Mouse (Mus musculus): ENCODE measurements around the gene Rfxank. TPM values are rescaled to one million over a fixed set of nuclear protein-coding genes. Genes with fewer than 3 reads are reported as not detected.

Rfxank gene
- polyA plus RNA-seq, 1 experiment from 2014 or later, result 13.6 TPM

GRCm38 (mm10) chr8:70092786-70093185, 46.2 kb downstream of the Rfxank start:
- peaks cover 40% of the 10 kb centered on the region for H3K36me3 ChIP-seq
- no peak overlapping the region for H3K27ac ChIP-seq (replicated peaks)
- no peak for ATAC-seq (ENCODE audit: low FRiP score, low read depth)
- WGBS, result 66% methylated on average over 8 of the region's 8 CpGs
- no peak overlapping the region for H3K9ac ChIP-seq
- H3K27me3 ChIP-seq, result peaks cover 13% of the 10 kb centered on the region; the same call in 1 of the 2 replicates
- no peak overlapping the region for H3K4me2 ChIP-seq
- H3K4me1 ChIP-seq (replicated peaks), result peaks cover 25% of the 10 kb centered on the region
- no peaks in the 10 kb centered on the region for H3K9me3 ChIP-seq
- no peak overlapping the region for H3K4me3 ChIP-seq

- WGBS, result 29% methylated on average over 9 of the region's 9 CpGs
- ATAC-seq (ENCODE audit: low FRiP score, low read depth), result peak; percentile 21; the same call in 1 of the 2 replicates
- Histone ChIP-seq H3K4me3 (no peak overlapping the region), H3K9me3 (no peaks in the 10 kb centered on the region), H3K27me3 (peaks cover 45% of the 10 kb centered on the region), H3K36me3 (peaks cover 9% of the 10 kb centered on the region), H3K4me2 (no peak overlapping the region), H3K27ac (replicated peaks) (0 out of 2 replicates have a peak overlapping the region, but pooled peaks have one; percentile 12), H3K4me1 (replicated peaks) (peaks cover 36% of the 10 kb centered on the region), H3K9ac (no peak overlapping the region)
Observed at GRCm38 (mm10) chr8:70089296-70089960, 49.5 kb downstream of the Rfxank start.

- Histone ChIP-seq H3K9ac (peak overlapping the region; percentile 50), H3K27ac (replicated peaks) (no peak overlapping the region), H3K4me1 (replicated peaks) (peaks cover 50% of the 10 kb centered on the region), H3K36me3 (no peaks in the 10 kb centered on the region), H3K9me3 (no peaks in the 10 kb centered on the region), H3K4me2 (peak overlapping the region; percentile 89), H3K4me3 (peak overlapping the region; percentile 38), H3K27me3 (peaks cover 59% of the 10 kb centered on the region)
- ATAC-seq (ENCODE audit: low FRiP score, low read depth), result peak; percentile 86
- WGBS, result 4% methylated on average over 56 of the region's 56 CpGs
Observed at GRCm38 (mm10) chr8:70087836-70088650, 50.9 kb downstream of the Rfxank start.

GRCm38 (mm10) chr8:70087237-70087636, 51.7 kb downstream of the Rfxank start:
- Histone ChIP-seq H3K36me3 (no peaks in the 10 kb centered on the region), H3K27me3 (peaks cover 67% of the 10 kb centered on the region), H3K9me3 (no peaks in the 10 kb centered on the region), H3K27ac (replicated peaks) (no peak overlapping the region), H3K4me2 (no peak overlapping the region), H3K4me1 (replicated peaks) (peaks cover 51% of the 10 kb centered on the region), H3K4me3 (no peak overlapping the region), H3K9ac (no peak overlapping the region)
- ATAC-seq (ENCODE audit: low FRiP score, low read depth), result no peak
- 6% methylated on average over 7 of the region's 7 CpGs for whole genome bisulfite sequencing

GRCm38 (mm10) chr8:70086151-70086550, 52.8 kb downstream of the Rfxank start:
- 54% methylated on average over 1 of the region's 1 CpGs for WGBS
- H3K9ac ChIP-seq, result no peak overlapping the region
- H3K4me1 ChIP-seq (replicated peaks), result peaks cover 51% of the 10 kb centered on the region
- H3K27ac ChIP-seq (replicated peaks), result no peak overlapping the region
- H3K9me3 ChIP-seq, result no peaks in the 10 kb centered on the region
- H3K27me3 ChIP-seq, result peaks cover 75% of the 10 kb centered on the region
- H3K4me3 ChIP-seq, result no peak overlapping the region
- no peak for ATAC-seq (ENCODE audit: low FRiP score, low read depth)
- H3K36me3 ChIP-seq, result no peaks in the 10 kb centered on the region
- no peak overlapping the region for H3K4me2 ChIP-seq

- H3K27me3 ChIP-seq, result peaks cover 75% of the 10 kb centered on the region
- peak overlapping the region; percentile 44 for H3K9ac ChIP-seq
- peak; percentile 17; the same call in 1 of the 2 replicates for ATAC-seq (ENCODE audit: low FRiP score, low read depth)
- no peak overlapping the region for H3K27ac ChIP-seq (replicated peaks)
- peaks cover 43% of the 10 kb centered on the region for H3K4me1 ChIP-seq (replicated peaks)
- no peaks in the 10 kb centered on the region for H3K36me3 ChIP-seq
- H3K4me2 ChIP-seq, result peak overlapping the region; percentile 79
- no peaks in the 10 kb centered on the region for H3K9me3 ChIP-seq
- peak overlapping the region; percentile 39 for H3K4me3 ChIP-seq
- WGBS, result 1% methylated on average over 71 of the region's 71 CpGs
Observed at GRCm38 (mm10) chr8:70084191-70085065, 54.5 kb downstream of the Rfxank start.

GRCm38 (mm10) chr8:70083285-70083684, 55.7 kb downstream of the Rfxank start, which contains the start of gene Hapln4:
Hapln4 (plus strand) TSS chr8:70083457.
- ATAC-seq (ENCODE audit: low FRiP score, low read depth), result no peak
- under 1% methylated on average over 26 of the region's 26 CpGs for WGBS
- H3K27me3 ChIP-seq, result peaks cover 65% of the 10 kb centered on the region
- peak within 1 kb of the TSS; percentile 39 for H3K4me3 ChIP-seq
- H3K9ac ChIP-seq, result peak within 1 kb of the TSS; percentile 44
- H3K4me1 ChIP-seq (replicated peaks), result peaks cover 31% of the 10 kb centered on the region
- no peak within 1 kb of the TSS for H3K27ac ChIP-seq (replicated peaks)
- H3K4me2 ChIP-seq, result peak within 1 kb of the TSS; percentile 79
- no peaks in the 10 kb centered on the region for H3K9me3 ChIP-seq
- no peaks in the 10 kb centered on the region for H3K36me3 ChIP-seq

- Histone ChIP-seq H3K4me1 (replicated peaks) (peaks cover 22% of the 10 kb centered on the region), H3K9ac (no peak overlapping the region), H3K27me3 (peaks cover 53% of the 10 kb centered on the region), H3K4me2 (no peak overlapping the region), H3K27ac (replicated peaks) (no peak overlapping the region), H3K4me3 (no peak overlapping the region), H3K36me3 (no peaks in the 10 kb centered on the region), H3K9me3 (no peaks in the 10 kb centered on the region)
- ATAC-seq (ENCODE audit: low FRiP score, low read depth), result no peak
- WGBS, result 85% methylated on average over 2 of the region's 2 CpGs
Observed at GRCm38 (mm10) chr8:70081976-70082375, 57.0 kb downstream of the Rfxank start.

Small RNA genes within 50 kb of the gene (microRNA-seq; reads per million reads assigned to microRNA genes)
- 2.0 reads per million for gene Mir7066

Other genes with a start within 250 kb of the Rfxank start
- 3.5 and 4.3 TPM in 2 replicates for gene Tssk6, start 237.0 kb downstream of the Rfxank start, polyA plus RNA-seq (2015; fragmentation: Nextera tagmentation; extraction: Ambion mirVana)
- gene Ndufa13, start 236.6 kb downstream of the Rfxank start, polyA plus RNA-seq (2015; fragmentation: Nextera tagmentation; extraction: Ambion mirVana), result 196 and 197 TPM in 2 replicates
- 10.1 and 13.8 TPM in 2 replicates for gene Yjefn3, start 236.4 kb downstream of the Rfxank start, polyA plus RNA-seq (2015; fragmentation: Nextera tagmentation; extraction: Ambion mirVana)
- 31.7 and 33.1 TPM in 2 replicates for gene Gatad2a, start 142.8 kb downstream of the Rfxank start, polyA plus RNA-seq (2015; fragmentation: Nextera tagmentation; extraction: Ambion mirVana)
- gene Mau2, start 96.4 kb downstream of the Rfxank start, polyA plus RNA-seq (2015; fragmentation: Nextera tagmentation; extraction: Ambion mirVana), result 71.7 and 72.2 TPM in 2 replicates
- 55.5 and 57.6 TPM in 2 replicates for gene Sugp1, start 96.3 kb downstream of the Rfxank start, polyA plus RNA-seq (2015; fragmentation: Nextera tagmentation; extraction: Ambion mirVana)
- 0.97 and 2.8 TPM in 2 replicates for gene Tm6sf2, start 66.2 kb downstream of the Rfxank start, polyA plus RNA-seq (2015; fragmentation: Nextera tagmentation; extraction: Ambion mirVana)
- 0.87 and 1.3 TPM in 2 replicates for gene Hapln4, start 55.7 kb downstream of the Rfxank start, polyA plus RNA-seq (2015; fragmentation: Nextera tagmentation; extraction: Ambion mirVana)
- 165 and 193 TPM in 2 replicates for gene Ncan, start 18.3 kb downstream of the Rfxank start, polyA plus RNA-seq (2015; fragmentation: Nextera tagmentation; extraction: Ambion mirVana)
- 38.3 and 42.8 TPM in 2 replicates for gene Nr2c2ap, start 7.8 kb downstream of the Rfxank start, polyA plus RNA-seq (2015; fragmentation: Nextera tagmentation; extraction: Ambion mirVana)
- gene Borcs8, start 345 bp upstream of the Rfxank start, polyA plus RNA-seq (2015; fragmentation: Nextera tagmentation; extraction: Ambion mirVana), result 54.6 and 55.1 TPM in 2 replicates
- 0.48 and 0.80 TPM in 2 replicates for gene Mef2b, start 557 bp upstream of the Rfxank start, polyA plus RNA-seq (2015; fragmentation: Nextera tagmentation; extraction: Ambion mirVana)
- 47.3 and 53.1 TPM in 2 replicates for gene Tmem161a, start 33.2 kb upstream of the Rfxank start, polyA plus RNA-seq (2015; fragmentation: Nextera tagmentation; extraction: Ambion mirVana)
- gene Slc25a42, start 73.2 kb upstream of the Rfxank start, polyA plus RNA-seq (2015; fragmentation: Nextera tagmentation; extraction: Ambion mirVana), result 8.2 and 10.2 TPM in 2 replicates
- 89.2 and 90.9 TPM in 2 replicates for gene Sugp2, start 95.1 kb upstream of the Rfxank start, polyA plus RNA-seq (2015; fragmentation: Nextera tagmentation; extraction: Ambion mirVana)
- gene Armc6, start 95.3 kb upstream of the Rfxank start, polyA plus RNA-seq (2015; fragmentation: Nextera tagmentation; extraction: Ambion mirVana), result 107 and 114 TPM in 2 replicates
- gene Homer3, start 143.7 kb upstream of the Rfxank start, polyA plus RNA-seq (2015; fragmentation: Nextera tagmentation; extraction: Ambion mirVana), result 30.8 and 36.5 TPM in 2 replicates
- 44.2 and 46.3 TPM in 2 replicates for gene Ddx49, start 163.3 kb upstream of the Rfxank start, polyA plus RNA-seq (2015; fragmentation: Nextera tagmentation; extraction: Ambion mirVana)
- gene Cope, start 163.4 kb upstream of the Rfxank start, polyA plus RNA-seq (2015; fragmentation: Nextera tagmentation; extraction: Ambion mirVana), result 291 and 295 TPM in 2 replicates
- 37.8 and 43.2 TPM in 2 replicates for gene Cers1, start 176.6 kb upstream of the Rfxank start, polyA plus RNA-seq (2015; fragmentation: Nextera tagmentation; extraction: Ambion mirVana)
- 2.8 and 7.8 TPM in 2 replicates for gene Gdf1, start 190.7 kb upstream of the Rfxank start, polyA plus RNA-seq (2015; fragmentation: Nextera tagmentation; extraction: Ambion mirVana)
- gene Upf1, start 214.1 kb upstream of the Rfxank start, polyA plus RNA-seq (2015; fragmentation: Nextera tagmentation; extraction: Ambion mirVana), result 14.5 and 15.1 TPM in 2 replicates
- gene Comp, start 234.4 kb upstream of the Rfxank start, polyA plus RNA-seq (2015; fragmentation: Nextera tagmentation; extraction: Ambion mirVana), result 0.27 and 0.47 TPM in 2 replicates

Measured in hindbrain, embryonic 15.5 days (tissue).